Mouse (Mus musculus): Measurements from ENCODE around the gene Ccng1. TPM values are rescaled to one million over a fixed set of nuclear protein-coding genes. Genes with fewer than 3 reads are reported as not detected.

Gene Ccng1
- 36.7 and 40.4 TPM in 2 replicates for polyA plus RNA-seq (2016; fragmentation: Nextera tagmentation; extraction: Ambion mirVana)

DNA sequence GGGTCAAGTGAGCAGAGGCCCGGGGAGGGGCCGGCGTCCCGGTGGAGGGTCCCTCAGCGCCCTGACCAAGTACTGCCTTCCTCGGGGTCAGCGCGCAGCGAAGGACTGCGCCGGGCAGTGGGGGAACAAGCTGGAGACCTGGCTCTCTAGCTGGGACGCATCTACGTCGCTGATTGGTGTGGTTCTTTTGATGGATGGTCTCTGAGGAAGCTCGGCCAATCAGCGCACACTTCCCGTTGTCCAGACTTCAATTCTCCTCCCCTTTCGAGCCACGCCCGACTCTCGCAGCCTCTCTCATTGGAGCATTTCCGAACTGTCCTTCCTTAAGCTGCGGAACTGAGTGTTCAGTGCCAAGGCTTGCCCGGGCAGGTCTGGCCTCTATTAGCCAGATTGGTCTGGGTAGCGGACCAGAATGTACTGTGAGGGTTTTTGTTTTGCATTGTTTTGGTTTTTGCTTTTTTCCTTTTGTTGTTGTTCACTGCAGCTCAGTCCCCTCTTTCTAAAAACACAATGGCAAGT, at the start of gene Ccng1:
Gene Ccng1 (minus strand): TSS at position 203 of the 519 bp plus-strand sequence.
- H3K4me3 ChIP-seq: peak within 1 kb of the TSS; percentile 81
- H3K4me1 ChIP-seq: no peaks in the 10 kb centered on the region
- under 1% methylated on average over 25 of the region's 25 CpGs for WGBS
- H3K36me3 ChIP-seq: no peaks in the 10 kb centered on the region
- ATAC-seq (ENCODE audit: low FRiP score, low read depth): peak; percentile 99
- peak within 1 kb of the TSS; percentile 82 for H3K9ac ChIP-seq
- no peaks in the 10 kb centered on the region for H3K27me3 ChIP-seq (replicated peaks)
- H3K4me2 ChIP-seq (replicated peaks): peak within 1 kb of the TSS; percentile 77
- H3K9me3 ChIP-seq: no peaks in the 10 kb centered on the region
- no peak within 1 kb of the TSS for H3K27ac ChIP-seq

DNA sequence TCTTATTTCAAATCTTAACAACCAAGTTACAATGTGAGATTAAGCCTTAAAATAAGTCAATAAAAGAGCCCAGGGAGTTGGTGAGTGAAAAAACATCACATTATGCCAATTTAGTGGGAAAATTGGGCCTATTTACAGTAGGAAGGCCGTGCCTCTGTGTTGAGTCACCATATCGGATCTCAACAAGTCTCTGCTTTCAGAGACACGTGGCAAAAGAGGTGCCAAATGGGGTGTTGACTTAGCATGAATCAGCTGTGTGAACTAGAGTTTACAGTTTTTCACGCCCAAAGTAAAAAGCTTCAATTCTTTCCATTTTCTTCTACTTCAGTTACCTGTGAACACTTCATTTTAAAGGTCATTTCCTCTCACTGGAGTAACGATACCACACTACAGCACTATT, 35.2 kb upstream of the Ccng1 start:
- H3K9ac ChIP-seq: no peak overlapping the region

DNA sequence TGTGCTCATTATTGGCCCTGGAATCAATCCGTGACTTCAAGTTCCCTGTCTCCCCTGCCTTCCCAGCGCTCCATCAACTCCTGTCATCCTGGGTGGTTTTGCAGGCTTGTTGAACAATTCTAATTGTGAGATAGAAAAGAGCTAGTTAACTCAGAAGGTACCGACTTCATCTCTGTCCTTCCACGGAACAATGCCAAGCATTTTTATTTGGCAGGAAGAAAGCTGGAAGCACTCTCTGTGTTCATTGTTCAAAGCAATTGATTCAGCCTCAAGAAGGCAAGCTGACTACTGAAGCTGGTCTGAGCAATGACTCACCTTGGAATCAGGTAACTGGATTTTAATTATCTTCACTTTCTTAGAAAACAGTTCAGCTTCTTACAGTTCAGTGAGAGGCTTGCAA, 34.6 kb upstream of the Ccng1 start:
- Histone ChIP-seq H3K36me3 (no peaks in the 10 kb centered on the region), H3K4me1 (no peaks in the 10 kb centered on the region), H3K27me3 (replicated peaks) (no peaks in the 10 kb centered on the region), H3K9ac (no peak overlapping the region), H3K4me3 (no peak overlapping the region), H3K27ac (no peak overlapping the region), H3K9me3 (no peaks in the 10 kb centered on the region), H3K4me2 (replicated peaks) (no peak overlapping the region)
- 73% methylated on average over 4 of the region's 4 CpGs for WGBS
- ATAC-seq (ENCODE audit: low FRiP score, low read depth): no peak

More for the DNA sequence above, 35.2 kb upstream of the Ccng1 start:
- Histone ChIP-seq H3K4me3 (no peak overlapping the region), H3K9me3 (no peaks in the 10 kb centered on the region), H3K4me2 (replicated peaks) (no peak overlapping the region), H3K27me3 (replicated peaks) (no peaks in the 10 kb centered on the region), H3K36me3 (no peaks in the 10 kb centered on the region), H3K27ac (no peak overlapping the region), H3K4me1 (no peaks in the 10 kb centered on the region)
- WGBS: 65% methylated on average over 5 of the region's 5 CpGs
- ATAC-seq (ENCODE audit: low FRiP score, low read depth): no peak

DNA sequence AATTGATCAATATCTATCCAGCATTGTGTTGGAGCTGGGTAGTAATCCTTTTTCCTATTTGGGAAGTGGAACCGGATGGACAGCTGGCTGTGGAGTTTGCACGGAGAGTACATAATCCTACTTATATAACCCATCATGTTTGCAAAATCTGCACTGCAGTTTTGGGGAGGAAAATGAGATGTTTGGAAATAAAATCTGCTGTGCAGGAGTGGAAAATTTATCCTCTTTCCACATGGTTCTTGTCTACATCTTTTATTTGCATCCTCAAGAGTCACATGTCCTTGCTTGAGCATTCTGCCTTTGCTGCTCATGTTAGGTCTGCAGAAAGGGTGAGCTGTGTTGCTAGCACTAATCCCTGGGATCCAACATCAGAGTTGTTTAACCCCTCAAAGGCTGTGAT, 31.8 kb upstream of the Ccng1 start:
- Histone ChIP-seq H3K27me3 (replicated peaks) (no peaks in the 10 kb centered on the region), H3K4me2 (replicated peaks) (no peak overlapping the region), H3K4me1 (no peaks in the 10 kb centered on the region), H3K36me3 (no peaks in the 10 kb centered on the region), H3K4me3 (no peak overlapping the region), H3K9me3 (no peaks in the 10 kb centered on the region), H3K27ac (no peak overlapping the region), H3K9ac (no peak overlapping the region)
- 94% methylated on average over 2 of the region's 2 CpGs for WGBS
- no peak for ATAC-seq (ENCODE audit: low FRiP score, low read depth)

DNA sequence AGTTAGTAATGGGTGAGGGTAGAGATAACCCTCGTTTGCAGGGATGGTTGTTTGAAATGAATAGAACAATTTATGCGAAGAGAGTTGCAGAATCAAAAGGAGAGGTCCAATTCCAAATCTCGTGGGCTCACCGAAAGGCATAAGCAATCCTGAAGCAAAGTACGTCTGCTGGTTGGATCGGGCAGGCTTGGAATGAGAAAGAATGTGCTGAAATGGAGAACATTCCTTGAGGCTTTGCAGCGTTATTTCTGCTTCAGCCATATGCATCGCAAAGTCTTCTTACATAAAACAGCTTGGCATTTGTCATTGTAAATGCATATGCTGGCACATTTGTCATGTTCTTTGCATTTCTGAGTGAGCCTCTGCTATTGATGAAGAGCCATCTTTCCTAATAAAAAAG, 29.2 kb upstream of the Ccng1 start:
- H3K27me3 ChIP-seq (replicated peaks): no peaks in the 10 kb centered on the region
- H3K4me3 ChIP-seq: no peak overlapping the region
- H3K27ac ChIP-seq: no peak overlapping the region
- H3K4me2 ChIP-seq (replicated peaks): no peak overlapping the region
- no peak for ATAC-seq (ENCODE audit: low FRiP score, low read depth)
- no peaks in the 10 kb centered on the region for H3K4me1 ChIP-seq
- 81% methylated on average over 8 of the region's 8 CpGs for WGBS
- H3K9me3 ChIP-seq: no peaks in the 10 kb centered on the region
- no peaks in the 10 kb centered on the region for H3K36me3 ChIP-seq
- no peak overlapping the region for H3K9ac ChIP-seq

DNA sequence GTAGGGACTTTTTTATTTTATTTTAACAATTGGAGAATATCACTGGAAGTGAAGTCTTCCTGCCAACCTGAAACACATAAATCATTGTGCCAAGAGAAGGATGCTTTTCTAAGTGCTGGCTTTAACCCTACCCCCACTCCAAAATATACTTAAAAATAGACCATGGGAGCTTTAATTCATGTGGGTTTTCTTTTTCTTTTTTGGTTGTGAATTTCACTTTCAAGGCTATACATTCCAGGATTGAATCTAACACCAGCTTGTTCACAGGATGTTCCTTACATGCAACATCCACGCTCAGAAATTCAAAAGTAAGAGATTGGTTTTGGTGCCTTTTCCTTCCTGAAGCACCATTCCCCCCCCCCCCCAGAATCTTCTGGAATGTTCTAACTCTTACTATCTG, 28.2 kb upstream of the Ccng1 start:
- Histone ChIP-seq H3K36me3 (no peaks in the 10 kb centered on the region), H3K4me3 (no peak overlapping the region), H3K4me2 (replicated peaks) (no peak overlapping the region), H3K27ac (no peak overlapping the region), H3K9me3 (no peaks in the 10 kb centered on the region), H3K4me1 (no peaks in the 10 kb centered on the region), H3K27me3 (replicated peaks) (no peaks in the 10 kb centered on the region), H3K9ac (no peak overlapping the region)
- WGBS: 94% methylated on average over 1 of the region's 1 CpGs
- no peak for ATAC-seq (ENCODE audit: low FRiP score, low read depth)

DNA sequence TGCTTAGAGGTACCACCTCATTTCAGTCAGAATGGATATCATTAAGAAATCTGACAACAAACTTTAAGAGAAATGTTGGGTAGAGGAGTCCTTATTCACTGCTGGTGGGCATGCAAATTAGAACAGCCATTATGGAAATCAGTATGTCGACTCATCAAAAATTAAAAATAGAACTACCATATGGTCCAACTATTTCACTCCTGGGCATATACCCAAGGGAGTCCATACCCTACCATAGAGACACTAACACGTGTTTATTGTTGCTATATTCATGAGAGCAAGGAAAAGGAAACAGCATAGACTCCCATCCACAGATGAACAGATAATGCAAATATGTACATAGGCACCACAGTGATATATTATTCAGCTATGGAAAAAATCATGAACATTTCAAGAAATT, 26.7 kb upstream of the Ccng1 start:
- Histone ChIP-seq H3K4me1 (no peaks in the 10 kb centered on the region), H3K9me3 (no peaks in the 10 kb centered on the region), H3K9ac (no peak overlapping the region), H3K4me3 (no peak overlapping the region), H3K27ac (no peak overlapping the region), H3K4me2 (replicated peaks) (no peak overlapping the region), H3K36me3 (no peaks in the 10 kb centered on the region), H3K27me3 (replicated peaks) (no peaks in the 10 kb centered on the region)
- ATAC-seq (ENCODE audit: low FRiP score, low read depth): no peak
- 55% methylated on average over 2 of the region's 2 CpGs for WGBS

DNA sequence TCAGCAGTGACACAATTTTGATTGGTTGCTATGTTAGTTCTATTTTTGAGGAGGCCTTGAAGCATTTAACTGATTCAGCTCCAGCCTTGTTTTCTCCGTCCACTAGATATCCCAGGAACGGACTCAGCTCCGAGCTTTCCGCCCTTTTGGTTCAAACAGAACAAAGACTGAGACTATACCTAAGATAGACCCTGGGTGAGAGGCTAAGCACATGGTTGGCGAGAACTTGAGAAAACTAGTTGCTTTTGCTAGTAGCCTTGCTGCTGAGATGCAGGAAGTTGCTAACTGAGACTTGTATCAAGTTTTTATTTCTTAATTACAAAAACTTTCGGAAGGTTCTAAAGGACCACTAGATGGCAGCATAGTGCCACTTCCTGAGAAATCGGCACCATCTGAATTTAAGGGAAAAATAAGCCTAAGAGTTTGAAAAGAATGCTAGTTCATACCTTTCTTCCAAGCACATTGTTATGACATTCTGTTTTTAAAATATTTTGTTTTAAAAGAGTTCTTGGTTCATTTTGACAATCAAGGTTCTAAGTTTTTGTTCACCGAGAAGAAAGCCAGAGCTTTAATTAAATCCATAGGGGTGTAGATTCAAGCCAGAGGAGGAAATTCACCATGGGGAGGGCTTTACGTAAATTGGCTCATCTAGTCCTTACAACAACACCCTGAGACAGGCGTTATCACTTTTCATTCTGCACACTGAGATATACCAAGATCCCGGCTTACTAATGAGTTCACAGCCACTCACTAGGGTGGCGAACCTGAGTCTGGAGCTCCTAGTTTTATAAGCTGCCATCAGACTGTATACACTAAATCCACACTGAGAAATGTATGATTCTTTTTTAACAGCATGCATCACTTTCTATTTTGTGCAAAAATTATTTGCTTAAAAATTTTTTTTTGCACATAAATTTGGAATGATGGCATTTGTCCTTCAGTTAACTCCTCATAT, 20.5 kb upstream of the Ccng1 start:
- no peak for ATAC-seq (ENCODE audit: low FRiP score, low read depth)
- no peak overlapping the region for H3K4me3 ChIP-seq
- 58% methylated on average over 12 of the region's 12 CpGs for WGBS
- H3K27ac ChIP-seq: no peak overlapping the region
- no peaks in the 10 kb centered on the region for H3K27me3 ChIP-seq (replicated peaks)
- H3K9ac ChIP-seq: no peak overlapping the region
- H3K4me1 ChIP-seq: no peaks in the 10 kb centered on the region
- H3K4me2 ChIP-seq (replicated peaks): no peak overlapping the region
- no peaks in the 10 kb centered on the region for H3K9me3 ChIP-seq
- no peaks in the 10 kb centered on the region for H3K36me3 ChIP-seq

DNA sequence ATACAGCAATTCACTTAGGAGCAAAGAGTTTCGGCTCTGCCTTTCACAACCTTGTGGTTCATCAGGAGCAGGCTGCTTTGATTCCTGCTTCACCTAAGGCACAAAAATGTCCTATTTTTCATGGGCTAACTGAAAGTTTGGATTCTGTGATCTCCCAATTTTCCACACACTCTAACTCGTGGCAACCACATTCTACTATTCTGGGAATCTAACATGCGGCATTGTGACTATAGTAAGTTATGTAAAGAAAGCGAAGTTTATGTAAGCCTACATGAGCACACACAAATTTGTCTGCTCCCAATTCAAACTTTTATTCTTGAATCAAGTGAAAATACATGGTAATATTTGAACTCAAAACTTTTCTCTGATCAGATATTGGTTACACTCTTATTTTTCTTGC, 9.6 kb upstream of the Ccng1 start:
- no peak overlapping the region for H3K4me3 ChIP-seq
- no peak overlapping the region for H3K9ac ChIP-seq
- H3K4me1 ChIP-seq: no peaks in the 10 kb centered on the region
- no peaks in the 10 kb centered on the region for H3K36me3 ChIP-seq
- no peak overlapping the region for H3K27ac ChIP-seq
- no peak overlapping the region for H3K4me2 ChIP-seq (replicated peaks)
- WGBS: 86% methylated on average over 4 of the region's 4 CpGs
- no peak for ATAC-seq (ENCODE audit: low FRiP score, low read depth)
- no peaks in the 10 kb centered on the region for H3K27me3 ChIP-seq (replicated peaks)
- H3K9me3 ChIP-seq: no peaks in the 10 kb centered on the region

DNA sequence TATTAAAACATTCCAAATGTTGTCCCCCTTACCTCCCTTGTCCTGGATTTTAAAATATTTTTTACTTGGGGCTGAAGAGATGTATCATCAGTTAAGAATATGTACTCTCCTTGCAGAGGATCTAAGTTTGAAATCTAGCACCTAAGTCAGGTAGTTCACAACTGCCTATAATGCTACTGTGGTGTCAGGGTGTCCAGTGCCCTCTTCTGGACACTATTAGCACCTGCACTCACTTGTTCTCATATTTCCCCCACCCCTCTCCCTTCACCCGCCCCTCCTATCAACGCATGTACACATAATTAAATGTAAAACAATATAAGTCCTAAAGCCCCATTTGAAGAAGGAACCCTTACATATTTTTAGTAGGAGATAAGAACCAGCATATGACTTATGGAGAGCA, 8.3 kb upstream of the Ccng1 start:
- H3K4me1 ChIP-seq: no peaks in the 10 kb centered on the region
- no peak overlapping the region for H3K4me3 ChIP-seq
- H3K27me3 ChIP-seq (replicated peaks): no peaks in the 10 kb centered on the region
- WGBS: 51% methylated on average over 2 of the region's 2 CpGs
- H3K9me3 ChIP-seq: no peaks in the 10 kb centered on the region
- no peak overlapping the region for H3K27ac ChIP-seq
- ATAC-seq (ENCODE audit: low FRiP score, low read depth): no peak
- H3K9ac ChIP-seq: no peak overlapping the region
- H3K36me3 ChIP-seq: no peaks in the 10 kb centered on the region
- no peak overlapping the region for H3K4me2 ChIP-seq (replicated peaks)

DNA sequence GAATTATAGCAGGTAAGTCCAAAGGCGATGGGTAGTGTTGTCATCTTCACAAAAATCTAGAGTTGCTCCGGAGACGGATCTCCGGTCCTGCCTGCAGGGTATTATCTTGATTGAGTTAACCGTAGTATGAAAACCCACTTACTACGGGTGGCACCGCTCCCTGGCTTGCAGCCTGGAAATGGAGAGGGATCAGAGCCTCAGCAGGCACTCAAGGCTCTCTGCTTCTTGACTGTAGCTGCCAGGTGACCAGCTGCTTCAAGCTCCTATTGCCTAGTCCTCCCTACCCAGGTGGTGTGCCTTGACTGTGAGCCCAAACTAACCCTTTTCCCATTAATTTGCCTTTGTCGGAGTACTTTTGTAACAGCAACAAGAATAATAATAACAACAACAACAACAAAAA, 4.8 kb upstream of the Ccng1 start:
- ATAC-seq (ENCODE audit: low FRiP score, low read depth): no peak
- Histone ChIP-seq H3K4me2 (replicated peaks) (no peak overlapping the region), H3K27me3 (replicated peaks) (no peaks in the 10 kb centered on the region), H3K27ac (no peak overlapping the region), H3K9ac (no peak overlapping the region), H3K4me3 (no peak overlapping the region), H3K9me3 (no peaks in the 10 kb centered on the region), H3K4me1 (no peaks in the 10 kb centered on the region), H3K36me3 (no peaks in the 10 kb centered on the region)
- 92% methylated on average over 8 of the region's 8 CpGs for WGBS

DNA sequence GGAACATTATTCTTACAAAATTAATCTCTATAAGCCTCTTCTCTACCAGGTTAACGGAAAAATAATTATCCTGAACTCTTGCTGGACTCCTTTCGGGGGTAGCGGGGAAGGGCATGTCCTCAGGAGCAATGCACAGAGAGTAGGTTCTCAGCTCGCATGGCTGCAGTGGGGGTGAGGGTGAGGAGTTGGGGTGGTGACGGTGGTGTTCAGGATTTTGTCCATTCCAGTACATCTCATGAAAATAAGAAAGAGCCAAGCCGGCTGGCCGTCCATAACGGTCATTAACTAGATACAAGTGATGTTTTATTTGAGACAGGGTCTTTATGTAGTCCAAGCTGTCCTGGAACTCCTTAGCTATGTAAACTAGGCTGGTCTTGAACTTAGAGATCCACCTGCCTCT, 857 bp upstream of the Ccng1 start:
- Histone ChIP-seq H3K4me2 (replicated peaks) (0 out of 2 replicates have a peak overlapping the region, but pooled peaks have one; percentile 77), H3K27ac (no peak overlapping the region), H3K36me3 (no peaks in the 10 kb centered on the region), H3K4me3 (no peak overlapping the region), H3K9me3 (no peaks in the 10 kb centered on the region), H3K9ac (no peak overlapping the region), H3K4me1 (no peaks in the 10 kb centered on the region), H3K27me3 (replicated peaks) (no peaks in the 10 kb centered on the region)
- no peak for ATAC-seq (ENCODE audit: low FRiP score, low read depth)
- WGBS: 88% methylated on average over 8 of the region's 8 CpGs
